Comparison of ENCODE assay signal across 14 mouse cellular contexts in genomic region chr4:140582390-140583088, GRCm38 (mm10).
A peak's percentile ranks its signal among the peaks of the same experiment; 100 is the strongest.
DNase-seq lines count a peak whose midpoint lies in the region; ATAC-seq and TF ChIP-seq lines count a peak whose summit lies in the region.
"Had no signal": no experiment of that assay in that cellular context is flagged by ENCODE, and none has a peak within 500 bp of the region (broad histone marks: within the 10 kb centered on the region; RNA-seq: fewer than 3 reads in every experiment).

No protein-coding gene starts in this region.

- H3K4me1 ChIP-seq in heart, adult 2 months (ENCODE audit: control insufficient read depth, insufficient read depth, low read length) = no peaks in the 10 kb centered on the region
- peaks cover 14% of the 10 kb centered on the region for H3K4me1 ChIP-seq in heart, embryonic 11.5 days (ENCODE audit: control insufficient read depth, insufficient read depth, low read length)
- H3K4me1 ChIP-seq in lung, postnatal 0 days (ENCODE audit: insufficient read depth, low read depth, low read length) = no peaks in the 10 kb centered on the region
- peaks cover 53% of the 10 kb centered on the region for H3K4me1 ChIP-seq in bone marrow macrophage, adult 2 months (ENCODE audit: control insufficient read depth, insufficient read depth, low read length)

- no peak for TF ChIP-seq CTCF in heart, adult 2 months (IDR thresholded peaks at IDR 0.05)
- no peak for TF ChIP-seq CTCF in lung, postnatal 0 days (IDR thresholded peaks at IDR 0.05)
- TF ChIP-seq CTCF in bone marrow macrophage, adult 2 months (IDR thresholded peaks at IDR 0.05; ENCODE audit: low read depth, low read length) = no peak

- DNase-seq in heart, adult 2 months = no peak
- DNase-seq in lung, postnatal 0 days (ENCODE audit: low spot score) = peak; percentile 12
- no peak for DNase-seq in lung, adult 18-20 months
- no peak for DNase-seq in urinary bladder, postnatal 25 days (ENCODE audit: low spot score)
- no peak for DNase-seq in embryo, embryonic 9.5 days (ENCODE audit: extremely low spot score)
- DNase-seq: adrenal gland, adult 8-10 months; embryo, embryonic 11 days; liver, embryonic 13.5 days had no signal

- TF ChIP-seq EP300 in heart, adult 2 months (IDR thresholded peaks at IDR 0.05; ENCODE audit: insufficient read depth, low read depth, low read length) = no peak
- TF ChIP-seq EP300 in lung, postnatal 0 days (IDR thresholded peaks at IDR 0.05) = no peak

- H3K4me2 ChIP-seq in heart, embryonic 11.5 days = no peak overlapping the region
- H3K4me2 ChIP-seq in lung, postnatal 0 days (replicated peaks; ENCODE audit: low read depth, low read length) = no peak overlapping the region; the same call in 1 of the 2 replicates
- H3K4me2 ChIP-seq in myocyte (ENCODE audit: low read depth) = peak overlapping the region; percentile 18
- H3K4me2 ChIP-seq: forebrain, embryonic 15.5 days; liver, embryonic 13.5 days had no signal

- H3K9me3 ChIP-seq in heart, embryonic 11.5 days (replicated peaks; ENCODE audit: control insufficient read depth, low read length) = no peaks in the 10 kb centered on the region
- no peaks in the 10 kb centered on the region for H3K9me3 ChIP-seq in lung, postnatal 0 days (ENCODE audit: low read length)
- H3K9me3 ChIP-seq: forebrain, embryonic 15.5 days; limb, embryonic 10.5 days; liver, embryonic 13.5 days had no signal

- H3ac ChIP-seq in myocyte (ENCODE audit: control insufficient read depth, insufficient read length) = no peak overlapping the region

- no peak overlapping the region for H3K4me3 ChIP-seq in heart, adult 2 months
- no peak overlapping the region for H3K4me3 ChIP-seq in heart, embryonic 11.5 days (ENCODE audit: low read depth, low read length)
- no peak overlapping the region for H3K4me3 ChIP-seq in lung, postnatal 0 days (ENCODE audit: low read depth, low read length)
- H3K4me3 ChIP-seq in bone marrow macrophage, adult 2 months (ENCODE audit: insufficient read depth, low read length) = peak overlapping the region; percentile 85; the same call in 1 of the 2 replicates
- H3K4me3 ChIP-seq in myocyte = no peak overlapping the region
- H3K4me3 ChIP-seq: forebrain, embryonic 15.5 days; limb, embryonic 10.5 days; liver, embryonic 13.5 days had no signal

- no peaks in the 10 kb centered on the region for H3K36me3 ChIP-seq in heart, adult 2 months (ENCODE audit: control insufficient read depth, insufficient read depth, low read length)
- H3K36me3 ChIP-seq in heart, embryonic 11.5 days (ENCODE audit: control insufficient read depth, insufficient read depth, low read length) = peaks cover 21% of the 10 kb centered on the region
- peaks cover 3% of the 10 kb centered on the region; the same call in 1 of the 2 replicates for H3K36me3 ChIP-seq in lung, postnatal 0 days (ENCODE audit: insufficient read depth, low read length)
- peaks cover 7% of the 10 kb centered on the region for H3K36me3 ChIP-seq in myocyte (ENCODE audit: control insufficient read depth, insufficient read depth)

- peak overlapping the region; percentile 92 for H3K27ac ChIP-seq in heart, adult 2 months
- no peak overlapping the region for H3K27ac ChIP-seq in heart, embryonic 11.5 days (ENCODE audit: low read depth, low read length)
- H3K27ac ChIP-seq in lung, postnatal 0 days (ENCODE audit: low read length) = peak overlapping the region; percentile 51; the same call in 1 of the 2 replicates
- H3K27ac ChIP-seq in bone marrow macrophage, adult 2 months (ENCODE audit: insufficient read depth, low read depth, low read length) = peak overlapping the region; percentile 89
- H3K27ac ChIP-seq: forebrain, embryonic 15.5 days; limb, embryonic 10.5 days; liver, embryonic 13.5 days had no signal

- H3K27me3 ChIP-seq in heart, adult 2 months (ENCODE audit: control insufficient read depth, insufficient read depth, low read length) = no peaks in the 10 kb centered on the region
- no peaks in the 10 kb centered on the region for H3K27me3 ChIP-seq in heart, embryonic 11.5 days (ENCODE audit: control insufficient read depth, insufficient read depth, low read length)
- no peaks in the 10 kb centered on the region for H3K27me3 ChIP-seq in lung, postnatal 0 days (replicated peaks; ENCODE audit: insufficient read depth, low read length)
- H3K27me3 ChIP-seq in myocyte (ENCODE audit: control insufficient read depth, insufficient read depth, insufficient read length) = no peaks in the 10 kb centered on the region
- H3K27me3 ChIP-seq: forebrain, embryonic 15.5 days; liver, embryonic 13.5 days had no signal

- WGBS in heart, adult 2 months = 83% methylated on average over 15 of the region's 15 CpGs
- WGBS in heart, embryonic 11.5 days (ENCODE audit: insufficient replicate concordance) = 68% methylated on average over 15 of the region's 15 CpGs
- 70% methylated on average over 14 of the region's 15 CpGs for WGBS in lung, postnatal 0 days

- intact Hi-C loops in heart, adult 2 months (cut with DNase I) = no loop called here

- no peak overlapping the region for H3K9ac ChIP-seq in heart, adult 2 months (ENCODE audit: low read depth, low read length)
- no peak overlapping the region for H3K9ac ChIP-seq in heart, embryonic 11.5 days (ENCODE audit: low read depth, low read length)
- H3K9ac ChIP-seq in lung, postnatal 0 days (replicated peaks; ENCODE audit: low read depth) = no peak overlapping the region; the same call in 1 of the 2 replicates
- H3K9ac ChIP-seq: forebrain, embryonic 15.5 days; liver, embryonic 13.5 days had no signal

- ATAC-seq in heart, embryonic 11.5 days (replicated peaks; ENCODE audit: insufficient number of reproducible peaks, low FRiP score, low TSS enrichment) = no peak
- ATAC-seq in lung, postnatal 0 days = no peak
- ATAC-seq: midbrain, embryonic 16.5 days had no signal

- no peak for TF ChIP-seq POLR2A in heart, adult 2 months (IDR thresholded peaks at IDR 0.05; ENCODE audit: insufficient read depth, low read depth, low read length)
- no peak for TF ChIP-seq POLR2A in bone marrow macrophage, adult 2 months (IDR thresholded peaks at IDR 0.05; ENCODE audit: borderline replicate concordance, low read depth, low read length)
- no peak for TF ChIP-seq POLR2A in myocyte (IDR thresholded peaks at IDR 0.05; ENCODE audit: insufficient read length, low read depth)

- H3K79me2 ChIP-seq in heart, adult 2 months (replicated peaks; ENCODE audit: control insufficient read depth, insufficient read depth, low read length) = no peaks in the 10 kb centered on the region
- H3K79me2 ChIP-seq in myocyte (ENCODE audit: control insufficient read depth, insufficient read depth) = no peaks in the 10 kb centered on the region

TF ChIP-seq in myocyte, 11 proteins besides CTCF, POLR2A, EP300 and RAD21:
- TF ChIP-seq USF1 (IDR thresholded peaks at IDR 0.05; ENCODE audit: low read depth) = no peak
- no peak for TF ChIP-seq POLR2AphosphoS2 (IDR thresholded peaks at IDR 0.05; ENCODE audit: insufficient read length, low read depth)
- TF ChIP-seq CEBPB (IDR thresholded peaks at IDR 0.05; ENCODE audit: insufficient read depth, poor library complexity, severe bottlenecking) = no peak
- no peak for TF ChIP-seq MAX (IDR thresholded peaks at IDR 0.05; ENCODE audit: low read depth)
- no peak for TF ChIP-seq SRF (IDR thresholded peaks at IDR 0.05; ENCODE audit: control insufficient read depth, insufficient read length, low read depth)
- no peak for TF ChIP-seq TCF3 (IDR thresholded peaks at IDR 0.05; ENCODE audit: insufficient read length, low read depth)
- TF ChIP-seq REST (IDR thresholded peaks at IDR 0.05; ENCODE audit: insufficient read depth, insufficient read length) = no peak
- no peak for TF ChIP-seq MYOD1 (IDR thresholded peaks at IDR 0.05; ENCODE audit: control insufficient read depth in 1 of 3, insufficient read length in 2 of 3, low read depth in 2 of 3)
- TF ChIP-seq TCF12 (IDR thresholded peaks at IDR 0.05; ENCODE audit: insufficient read depth, poor library complexity, severe bottlenecking) = no peak
- no peak for TF ChIP-seq E2F4 (IDR thresholded peaks at IDR 0.05; ENCODE audit: insufficient read depth)
- TF ChIP-seq MYOG (IDR thresholded peaks at IDR 0.05; ENCODE audit: control insufficient read depth in 1 of 3, insufficient read depth in 1 of 3, insufficient read length in 2 of 3, low read depth in 2 of 3) = no peak
